Mouse (Mus musculus): ENCODE measurements at regions not wholly inside any gene's neighbourhood (a gene's known extent, or its start where the extent isn't known, plus 50 kb on each side); places are given as distances from the start of the nearest gene placed in this dataset.

- Histone ChIP-seq H3K4me3 (replicated peaks; ENCODE audit: low read length) (no peak overlapping the region), H3K4me1 (replicated peaks; ENCODE audit: low read depth, low read length) (peaks cover 4% of the 10 kb centered on the region; the same call in 1 of the 2 replicates), H3K27me3 (ENCODE audit: insufficient read depth, low read length) (no peaks in the 10 kb centered on the region), H3K36me3 (ENCODE audit: insufficient read depth, low read length) (no peaks in the 10 kb centered on the region), H3K9me3 (ENCODE audit: low read length) (no peaks in the 10 kb centered on the region)
- TF ChIP-seq POU5F1 (IDR thresholded peaks at IDR 0.05; ENCODE audit: borderline replicate concordance, low read length) (no peak), NANOG (IDR thresholded peaks at IDR 0.05; ENCODE audit: borderline replicate concordance, low read length) (no peak), CTCF (conservative IDR thresholded peaks at IDR 0.05; ENCODE audit: low read length) (no peak)
Observed at GRCm38 (mm10) chr8:92260056-92260455, 97.4 kb upstream of the Irx5 start.

GRCm38 (mm10) chr8:92258258-92258657 is 99.2 kb upstream of the Irx5 start:
- H3K4me1 ChIP-seq (replicated peaks; ENCODE audit: low read depth, low read length), result peaks cover 4% of the 10 kb centered on the region; the same call in 1 of the 2 replicates
- no peaks in the 10 kb centered on the region for H3K9me3 ChIP-seq (ENCODE audit: low read length)
- H3K4me3 ChIP-seq (replicated peaks; ENCODE audit: low read length), result no peak overlapping the region
- no peaks in the 10 kb centered on the region for H3K27me3 ChIP-seq (ENCODE audit: insufficient read depth, low read length)
- H3K36me3 ChIP-seq (ENCODE audit: insufficient read depth, low read length), result no peaks in the 10 kb centered on the region
- TF ChIP-seq POU5F1 (IDR thresholded peaks at IDR 0.05; ENCODE audit: borderline replicate concordance, low read length) (no peak), NANOG (IDR thresholded peaks at IDR 0.05; ENCODE audit: borderline replicate concordance, low read length) (no peak), CTCF (conservative IDR thresholded peaks at IDR 0.05; ENCODE audit: low read length) (no peak)

GRCm38 (mm10) chr8:92252597-92253375 is 104.6 kb upstream of the Irx5 start:
- no peaks in the 10 kb centered on the region for H3K4me1 ChIP-seq (replicated peaks; ENCODE audit: low read depth, low read length)
- no peaks in the 10 kb centered on the region for H3K27me3 ChIP-seq (ENCODE audit: insufficient read depth, low read length)
- no peak overlapping the region for H3K4me3 ChIP-seq (replicated peaks; ENCODE audit: low read length)
- no peaks in the 10 kb centered on the region for H3K36me3 ChIP-seq (ENCODE audit: insufficient read depth, low read length)
- no peak for TF ChIP-seq POU5F1 (IDR thresholded peaks at IDR 0.05; ENCODE audit: borderline replicate concordance, low read length)
- no peak for TF ChIP-seq CTCF (conservative IDR thresholded peaks at IDR 0.05; ENCODE audit: low read length)
- no peak for TF ChIP-seq NANOG (IDR thresholded peaks at IDR 0.05; ENCODE audit: borderline replicate concordance, low read length)
- H3K9me3 ChIP-seq (ENCODE audit: low read length), result no peaks in the 10 kb centered on the region

- Histone ChIP-seq H3K27me3 (ENCODE audit: insufficient read depth, low read length) (peaks cover 2% of the 10 kb centered on the region; the same call in 1 of the 2 replicates), H3K4me1 (replicated peaks; ENCODE audit: low read depth, low read length) (no peaks in the 10 kb centered on the region), H3K4me3 (replicated peaks; ENCODE audit: low read length) (no peak overlapping the region), H3K9me3 (ENCODE audit: low read length) (no peaks in the 10 kb centered on the region), H3K36me3 (ENCODE audit: insufficient read depth, low read length) (no peaks in the 10 kb centered on the region)
- TF ChIP-seq CTCF (conservative IDR thresholded peaks at IDR 0.05; ENCODE audit: low read length) (no peak), NANOG (IDR thresholded peaks at IDR 0.05; ENCODE audit: borderline replicate concordance, low read length) (no peak), POU5F1 (IDR thresholded peaks at IDR 0.05; ENCODE audit: borderline replicate concordance, low read length) (no peak)
Observed at GRCm38 (mm10) chr8:92246301-92246700, 111.1 kb upstream of the Irx5 start.

DNA sequence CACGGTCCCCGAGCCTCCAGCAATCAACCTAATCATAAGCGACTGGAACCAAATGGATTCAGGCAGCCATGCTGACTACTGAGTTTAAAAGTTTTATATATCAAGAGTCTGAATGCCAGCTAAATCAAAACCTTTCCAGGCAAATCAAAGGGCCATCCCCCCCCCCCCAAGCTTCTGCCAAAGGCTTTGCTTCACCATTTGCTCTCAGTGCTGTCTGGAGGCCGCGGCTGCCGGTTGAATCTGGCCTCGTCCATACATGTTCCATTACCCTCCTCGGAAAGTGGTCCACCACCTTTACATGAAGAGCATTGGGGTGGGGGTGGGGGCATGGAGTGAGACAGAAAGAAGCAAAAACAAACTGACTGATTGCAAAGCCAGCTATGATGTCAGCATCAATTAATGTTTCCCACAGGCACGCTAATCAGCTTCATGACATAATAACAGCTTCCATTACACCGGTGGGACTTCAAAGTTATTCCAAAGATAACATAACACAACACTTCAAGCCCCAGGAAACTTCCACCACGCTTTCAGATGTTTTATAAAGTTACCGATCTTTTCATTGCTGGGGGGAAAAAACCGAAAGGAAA is 116.6 kb upstream of the Irx5 start:
- no peaks in the 10 kb centered on the region for H3K4me1 ChIP-seq (replicated peaks; ENCODE audit: low read depth, low read length)
- H3K27me3 ChIP-seq (ENCODE audit: insufficient read depth, low read length), result peaks cover 9% of the 10 kb centered on the region; the same call in 1 of the 2 replicates
- H3K4me3 ChIP-seq (replicated peaks; ENCODE audit: low read length), result no peak overlapping the region
- no peaks in the 10 kb centered on the region for H3K9me3 ChIP-seq (ENCODE audit: low read length)
- TF ChIP-seq CTCF (conservative IDR thresholded peaks at IDR 0.05; ENCODE audit: low read length) (no peak), NANOG (IDR thresholded peaks at IDR 0.05; ENCODE audit: borderline replicate concordance, low read length) (no peak), POU5F1 (IDR thresholded peaks at IDR 0.05; ENCODE audit: borderline replicate concordance, low read length) (no peak)
- H3K36me3 ChIP-seq (ENCODE audit: insufficient read depth, low read length), result no peaks in the 10 kb centered on the region

GRCm38 (mm10) chr8:92231326-92232225 is 125.8 kb upstream of the Irx5 start:
- H3K27me3 ChIP-seq (ENCODE audit: insufficient read depth, low read length), result no peaks in the 10 kb centered on the region
- no peaks in the 10 kb centered on the region for H3K9me3 ChIP-seq (ENCODE audit: low read length)
- H3K4me1 ChIP-seq (replicated peaks; ENCODE audit: low read depth, low read length), result no peaks in the 10 kb centered on the region
- H3K36me3 ChIP-seq (ENCODE audit: insufficient read depth, low read length), result no peaks in the 10 kb centered on the region
- TF ChIP-seq CTCF (conservative IDR thresholded peaks at IDR 0.05; ENCODE audit: low read length) (no peak), NANOG (IDR thresholded peaks at IDR 0.05; ENCODE audit: borderline replicate concordance, low read length) (no peak), POU5F1 (IDR thresholded peaks at IDR 0.05; ENCODE audit: borderline replicate concordance, low read length) (no peak)
- H3K4me3 ChIP-seq (replicated peaks; ENCODE audit: low read length), result no peak overlapping the region

DNA sequence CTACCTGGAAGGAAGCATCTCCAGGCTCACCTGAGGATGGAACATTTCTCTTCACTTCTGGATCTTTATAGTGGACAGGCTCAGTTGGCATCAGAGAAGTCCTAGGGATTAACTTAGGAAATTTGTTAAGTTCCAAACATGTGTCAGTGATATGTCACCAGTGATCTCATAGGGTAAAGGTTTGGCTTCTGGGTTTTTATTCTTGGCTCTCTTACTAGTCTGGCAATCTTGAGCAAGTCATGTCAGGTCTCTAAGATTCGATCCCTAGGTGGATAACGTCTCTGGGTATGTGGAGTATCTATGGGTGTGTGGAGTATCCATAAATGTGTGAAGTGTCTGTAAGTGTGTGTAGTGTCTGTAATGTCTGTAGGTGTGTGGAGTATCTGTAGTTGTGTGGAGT is 127.9 kb upstream of the Irx5 start:
- no peaks in the 10 kb centered on the region for H3K4me1 ChIP-seq (replicated peaks; ENCODE audit: low read depth, low read length)
- peaks cover 4% of the 10 kb centered on the region; the same call in 1 of the 2 replicates for H3K9me3 ChIP-seq (ENCODE audit: low read length)
- H3K4me3 ChIP-seq (replicated peaks; ENCODE audit: low read length), result no peak overlapping the region
- TF ChIP-seq NANOG (IDR thresholded peaks at IDR 0.05; ENCODE audit: borderline replicate concordance, low read length) (no peak), CTCF (conservative IDR thresholded peaks at IDR 0.05; ENCODE audit: low read length) (no peak), POU5F1 (IDR thresholded peaks at IDR 0.05; ENCODE audit: borderline replicate concordance, low read length) (no peak)
- no peaks in the 10 kb centered on the region for H3K27me3 ChIP-seq (ENCODE audit: insufficient read depth, low read length)
- no peaks in the 10 kb centered on the region for H3K36me3 ChIP-seq (ENCODE audit: insufficient read depth, low read length)

DNA sequence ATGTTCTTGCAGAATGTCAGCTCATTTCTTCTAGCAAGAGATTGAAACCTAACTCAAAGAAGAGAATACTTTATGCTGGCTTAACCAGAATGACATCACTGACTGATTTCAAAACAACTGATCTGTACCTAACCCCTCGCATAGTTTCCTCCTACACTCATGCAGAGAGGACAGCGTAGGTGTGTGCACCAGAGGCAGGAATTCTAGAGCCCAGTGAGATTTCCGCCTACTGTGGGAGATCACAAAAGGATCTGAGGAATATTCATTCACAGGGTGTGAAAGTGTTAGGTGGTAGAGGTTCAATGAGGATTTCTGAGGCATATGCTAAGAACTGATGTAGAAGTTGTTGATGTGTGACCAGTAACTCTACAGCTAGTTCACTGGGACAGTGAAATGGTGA is 132.5 kb upstream of the Irx5 start:
- H3K9me3 ChIP-seq (ENCODE audit: low read length), result peaks cover 4% of the 10 kb centered on the region; the same call in 1 of the 2 replicates
- no peak overlapping the region for H3K4me3 ChIP-seq (replicated peaks; ENCODE audit: low read length)
- H3K27me3 ChIP-seq (ENCODE audit: insufficient read depth, low read length), result no peaks in the 10 kb centered on the region
- no peaks in the 10 kb centered on the region for H3K36me3 ChIP-seq (ENCODE audit: insufficient read depth, low read length)
- TF ChIP-seq CTCF (conservative IDR thresholded peaks at IDR 0.05; ENCODE audit: low read length), result no peak
- TF ChIP-seq POU5F1 (IDR thresholded peaks at IDR 0.05; ENCODE audit: borderline replicate concordance, low read length), result no peak
- no peak for TF ChIP-seq NANOG (IDR thresholded peaks at IDR 0.05; ENCODE audit: borderline replicate concordance, low read length)
- peaks cover 6% of the 10 kb centered on the region for H3K4me1 ChIP-seq (replicated peaks; ENCODE audit: low read depth, low read length)

All from E14TG2a.4 (cell line).